Mouse (Mus musculus): ENCODE data around the gene Foxg1.

DNA sequence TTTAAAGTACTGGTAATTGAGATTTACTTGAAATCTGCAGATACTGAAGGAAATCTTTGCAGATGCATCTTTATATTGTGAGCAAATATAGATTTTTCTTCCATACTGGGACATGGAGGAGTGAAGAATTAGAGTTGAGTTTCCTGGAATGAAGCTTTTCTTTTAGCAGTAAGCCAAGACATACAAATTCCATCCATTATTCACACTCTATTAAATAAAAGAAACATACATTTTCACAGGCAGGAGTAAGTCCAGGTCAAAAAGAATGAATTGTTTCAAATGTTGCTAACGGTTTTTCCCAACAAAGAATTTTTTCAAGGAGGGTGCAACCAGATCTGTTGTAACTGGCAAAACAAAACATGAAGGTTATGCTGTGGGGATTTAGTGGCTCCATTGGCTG lies 17.2 kb downstream of the Foxg1 start:
- no peak for TF ChIP-seq POLR2A (IDR thresholded peaks at IDR 0.05; ENCODE audit: borderline replicate concordance, extremely low read depth, low read depth, low read length)
- TF ChIP-seq CTCF (IDR thresholded peaks at IDR 0.05; ENCODE audit: insufficient read depth, low read length): no peak
